Mouse (Mus musculus): Measurements from ENCODE around the gene Mageh1.
"Not testable (repeated sequence)": the region's sequence is repeated elsewhere in the genome, so short reads cannot be mapped to it uniquely, and the experiment has no call there.

Gene Mageh1

GRCm38 (mm10) chrX:153037087-153037971, at the start of gene Mageh1:
Gene Mageh1, minus strand, starts transcription at chrX:153037575.
- DNase-seq (ENCODE audit: low read depth, low spot score): peak; percentile 95

- DNase-seq (ENCODE audit: low read depth, low spot score): not testable (repeated sequence)
These were observed 783 bp upstream of the Mageh1 start for GRCm38 (mm10) chrX:153037972-153038744.

- DNase-seq (ENCODE audit: low read depth, low spot score): not testable (repeated sequence)
These were observed 5.8 kb downstream of the Mageh1 start for GRCm38 (mm10) chrX:153031547-153031946.

- not testable (repeated sequence) for DNase-seq (ENCODE audit: low read depth, low spot score)
These were observed 11.7 kb downstream of the Mageh1 start for GRCm38 (mm10) chrX:153025709-153026108.

GRCm38 (mm10) chrX:153025255-153025654, 12.1 kb downstream of the Mageh1 start:
- DNase-seq (ENCODE audit: low read depth, low spot score): not testable (repeated sequence)

- DNase-seq (ENCODE audit: low read depth, low spot score): no peak
These were observed 29.7 kb downstream of the Mageh1 start for GRCm38 (mm10) chrX:153007685-153008047.

- peak; percentile 87 for DNase-seq (ENCODE audit: low read depth, low spot score)
These were observed 30.2 kb downstream of the Mageh1 start for GRCm38 (mm10) chrX:153007021-153007684.

- peak; percentile 31 for DNase-seq (ENCODE audit: low read depth, low spot score)
These were observed 31.0 kb downstream of the Mageh1 start, which contains the start of gene Usp51 for GRCm38 (mm10) chrX:153006387-153006841. Gene Usp51, plus strand, starts transcription at chrX:153006469.

GRCm38 (mm10) chrX:152996105-152996504, 41.3 kb downstream of the Mageh1 start:
- not testable (repeated sequence) for DNase-seq (ENCODE audit: low read depth, low spot score)

- not testable (repeated sequence) for DNase-seq (ENCODE audit: low read depth, low spot score)
These were observed 47.5 kb downstream of the Mageh1 start for GRCm38 (mm10) chrX:152989852-152990251.
